Mouse (Mus musculus): ENCODE results near the gene Edc4.
A peak's percentile ranks its signal among the peaks of the same experiment; 100 is the strongest.
"Not testable (repeated sequence)": the region's sequence is repeated elsewhere in the genome, so short reads cannot be mapped to it uniquely, and the experiment has no call there.

Edc4 gene

GRCm38 (mm10) chr8:105880754-105881520 lies at the start of gene Edc4:
Gene Edc4, plus strand, starts transcription at chr8:105880881.
- DNase-seq: peak; percentile 94

DNA sequence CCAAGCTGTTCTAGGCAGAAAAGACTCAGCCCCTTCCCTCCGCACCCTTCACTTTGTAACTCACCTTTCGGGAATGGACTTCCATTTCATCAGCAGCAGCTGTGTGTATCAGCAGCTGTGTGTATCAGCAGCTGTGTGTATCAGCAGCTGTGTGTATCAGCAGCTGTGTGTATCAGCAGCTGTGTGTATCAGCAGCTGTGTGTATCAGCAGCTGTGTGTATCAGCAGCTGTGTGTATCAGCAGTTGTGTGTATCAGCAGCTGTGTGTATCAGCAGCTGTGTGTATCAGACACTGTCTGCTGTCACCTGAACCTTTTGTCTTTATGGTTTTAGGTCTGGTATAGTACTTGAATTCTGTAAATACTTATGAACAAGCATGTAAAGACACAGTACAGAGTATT lies 46.9 kb upstream of the Edc4 start:
- DNase-seq: not testable (repeated sequence)

- DNase-seq: peak; percentile 88
Observed at GRCm38 (mm10) chr8:105835318-105835717, 45.4 kb upstream of the Edc4 start.

GRCm38 (mm10) chr8:105836991-105837390 lies 43.7 kb upstream of the Edc4 start:
- DNase-seq: no peak

GRCm38 (mm10) chr8:105839209-105839608 lies 41.5 kb upstream of the Edc4 start:
- no peak for DNase-seq

DNA sequence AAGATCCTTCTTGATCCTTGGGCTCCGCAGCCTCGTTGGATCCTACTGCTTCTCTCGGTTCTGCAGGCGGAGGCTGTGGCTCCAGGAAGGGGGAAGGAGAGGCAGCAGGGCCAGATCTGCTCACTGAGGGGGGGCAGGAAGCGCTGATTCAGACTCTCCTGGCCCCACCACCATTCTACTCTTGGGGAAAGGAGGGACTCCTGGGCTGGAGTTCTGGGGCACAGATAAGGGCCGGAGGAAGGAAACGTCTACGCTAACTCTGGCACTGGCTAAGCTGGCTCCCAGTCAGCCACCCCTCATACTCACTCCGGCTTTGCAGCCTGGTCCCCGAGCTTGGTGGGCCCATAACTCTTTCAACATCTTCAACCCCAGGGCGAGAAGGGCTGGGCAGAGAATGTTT lies 34.0 kb upstream of the Edc4 start:
- DNase-seq: no peak

DNA sequence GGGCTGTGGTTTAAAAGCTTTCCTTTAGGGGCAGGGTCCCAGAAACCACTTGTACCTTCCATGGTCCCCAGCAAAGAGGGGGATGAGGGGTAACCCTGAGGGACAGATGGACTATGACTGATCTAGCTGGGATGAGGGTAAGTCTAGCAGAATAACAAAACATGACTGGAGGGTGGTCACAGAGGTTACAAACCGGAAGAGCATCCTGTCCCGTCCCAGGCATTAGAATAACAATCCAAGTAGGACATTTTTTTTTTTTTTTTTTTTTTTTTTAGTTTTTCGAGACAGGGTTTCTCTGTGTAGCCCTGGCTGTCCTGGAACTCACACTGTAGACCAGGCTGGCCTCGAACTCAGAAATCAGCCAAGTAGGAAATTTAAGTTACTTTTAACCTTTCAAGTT lies 30.7 kb upstream of the Edc4 start:
- no peak for DNase-seq

GRCm38 (mm10) chr8:105850611-105851010 lies 30.1 kb upstream of the Edc4 start:
- DNase-seq: no peak

DNA sequence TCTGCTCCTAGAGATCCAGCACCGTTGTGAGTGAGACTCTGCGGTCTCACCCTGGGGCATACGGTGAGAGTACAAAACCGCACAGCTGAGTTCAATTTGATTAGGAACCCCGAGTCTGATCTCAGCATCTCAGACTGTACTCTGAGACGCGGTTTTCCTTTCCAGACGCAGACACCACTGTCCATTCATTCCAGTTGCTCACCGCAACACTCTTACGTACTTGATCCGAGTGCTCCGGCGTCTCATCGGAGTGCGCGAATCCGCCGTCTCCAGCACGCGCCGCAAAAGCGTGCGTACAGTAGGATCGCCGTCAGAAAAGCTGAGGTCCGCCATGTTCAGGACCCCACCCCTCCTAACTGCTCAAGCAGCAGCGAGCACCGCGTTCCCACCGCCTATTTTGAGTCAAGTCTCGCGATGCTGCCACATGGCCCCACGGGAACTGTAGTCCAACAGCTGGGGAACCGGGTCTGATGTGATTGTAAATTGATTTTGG lies 29.0 kb upstream of the Edc4 start:
- peak; percentile 94 for DNase-seq

- DNase-seq: no peak
Observed at GRCm38 (mm10) chr8:105852146-105852729, 28.4 kb upstream of the Edc4 start.

GRCm38 (mm10) chr8:105853178-105853577 lies 27.5 kb upstream of the Edc4 start, which contains the start of gene Cenpt:
Gene Cenpt, minus strand, starts transcription at chr8:105853278.
- DNase-seq: no peak

DNA sequence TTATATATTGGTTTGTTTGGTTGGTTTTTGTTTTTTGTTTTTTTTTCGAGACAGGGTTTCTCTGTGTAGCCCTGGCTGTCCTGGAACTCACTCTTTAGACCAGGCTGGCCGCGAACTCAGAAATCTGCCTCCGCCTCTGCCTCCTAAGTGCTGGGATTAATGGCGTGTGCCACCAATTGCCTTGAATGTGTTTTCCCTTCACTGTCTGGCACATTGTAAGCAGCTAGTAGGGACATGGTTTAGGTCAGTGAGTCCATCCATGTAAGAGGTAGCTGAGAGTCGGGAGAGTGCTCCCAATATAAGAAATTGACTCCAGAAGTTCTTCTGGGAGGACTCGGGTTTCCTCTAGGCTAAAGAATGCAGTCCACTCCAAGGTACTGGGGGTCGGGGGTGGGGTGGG lies 26.4 kb upstream of the Edc4 start:
- DNase-seq: no peak

GRCm38 (mm10) chr8:105854715-105855216 lies 25.9 kb upstream of the Edc4 start, which contains the start of gene Thap11:
Gene Thap11, plus strand, starts transcription at chr8:105855132.
- DNase-seq: peak; percentile 97

DNA sequence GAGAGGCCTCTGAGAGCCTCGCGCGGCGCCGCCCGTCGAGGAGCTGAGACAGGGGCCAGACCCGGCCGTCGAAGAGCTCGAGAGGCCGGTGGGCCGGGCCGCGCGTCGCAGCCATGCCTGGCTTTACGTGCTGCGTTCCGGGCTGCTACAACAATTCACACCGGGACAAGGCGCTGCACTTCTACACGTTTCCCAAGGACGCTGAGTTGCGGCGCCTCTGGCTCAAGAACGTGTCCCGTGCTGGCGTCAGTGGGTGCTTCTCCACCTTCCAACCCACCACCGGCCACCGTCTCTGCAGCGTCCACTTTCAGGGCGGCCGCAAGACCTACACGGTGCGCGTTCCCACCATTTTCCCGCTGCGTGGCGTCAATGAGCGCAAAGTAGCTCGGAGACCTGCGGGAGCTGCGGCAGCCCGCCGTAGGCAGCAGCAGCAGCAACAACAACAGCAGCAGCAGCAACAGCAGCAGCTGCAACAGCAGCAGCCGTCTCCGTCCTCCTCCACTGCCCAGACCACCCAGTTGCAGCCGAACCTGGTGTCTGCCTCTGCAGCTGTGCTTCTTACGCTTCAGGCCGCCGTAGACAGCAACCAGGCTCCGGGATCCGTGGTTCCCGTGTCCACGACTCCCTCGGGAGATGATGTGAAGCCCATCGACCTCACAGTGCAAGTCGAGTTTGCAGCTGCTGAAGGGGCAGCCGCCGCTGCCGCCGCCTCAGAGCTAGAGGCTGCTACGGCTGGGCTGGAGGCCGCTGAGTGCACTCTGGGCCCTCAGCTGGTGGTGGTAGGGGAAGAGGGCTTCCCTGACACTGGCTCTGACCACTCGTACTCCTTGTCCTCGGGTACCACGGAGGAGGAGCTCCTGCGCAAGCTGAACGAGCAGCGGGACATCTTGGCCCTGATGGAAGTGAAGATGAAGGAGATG lies 25.2 kb upstream of the Edc4 start:
- DNase-seq: peak; percentile 59

GRCm38 (mm10) chr8:105856168-105856835 lies 24.4 kb upstream of the Edc4 start:
- DNase-seq: no peak

DNA sequence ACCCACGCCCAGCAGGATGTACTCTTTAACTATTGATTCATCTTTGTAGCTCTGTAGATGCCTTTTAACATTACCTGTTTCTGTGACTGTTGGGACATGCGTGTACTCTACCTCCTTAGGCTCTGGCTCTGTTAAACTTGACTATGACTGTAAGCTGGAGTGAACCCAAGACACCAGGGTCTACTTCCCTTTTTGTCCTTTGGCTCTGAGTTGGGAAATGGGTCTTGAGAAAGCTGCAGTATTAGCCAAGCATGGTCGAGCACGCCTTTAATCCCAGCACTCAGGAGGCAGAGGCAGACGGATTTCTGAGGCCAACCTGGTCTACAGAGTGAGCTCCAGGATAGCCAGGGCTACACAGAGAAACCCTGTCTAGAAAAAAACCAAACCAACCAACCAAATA lies 22.2 kb upstream of the Edc4 start:
- no peak for DNase-seq

DNA sequence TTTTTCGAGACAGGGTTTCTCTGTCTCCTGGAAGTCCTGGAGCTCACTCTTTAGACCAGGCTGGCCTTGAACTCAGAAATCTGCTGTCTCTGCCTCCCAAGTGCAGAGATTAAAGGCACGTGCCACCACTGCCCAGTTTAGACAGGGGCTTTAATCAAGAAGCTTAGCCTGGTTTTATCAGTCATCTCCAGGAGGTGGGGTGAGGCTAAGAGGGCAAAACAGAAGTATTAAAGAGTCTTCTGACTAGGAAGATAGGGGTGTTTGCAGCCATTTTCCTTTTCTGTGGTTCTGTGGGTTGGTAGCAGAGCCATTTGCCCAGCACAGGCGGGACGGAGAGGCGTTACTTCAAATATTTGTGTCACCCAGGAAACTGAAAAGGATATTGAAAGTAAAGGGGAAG lies 21.4 kb upstream of the Edc4 start:
- DNase-seq: no peak

DNA sequence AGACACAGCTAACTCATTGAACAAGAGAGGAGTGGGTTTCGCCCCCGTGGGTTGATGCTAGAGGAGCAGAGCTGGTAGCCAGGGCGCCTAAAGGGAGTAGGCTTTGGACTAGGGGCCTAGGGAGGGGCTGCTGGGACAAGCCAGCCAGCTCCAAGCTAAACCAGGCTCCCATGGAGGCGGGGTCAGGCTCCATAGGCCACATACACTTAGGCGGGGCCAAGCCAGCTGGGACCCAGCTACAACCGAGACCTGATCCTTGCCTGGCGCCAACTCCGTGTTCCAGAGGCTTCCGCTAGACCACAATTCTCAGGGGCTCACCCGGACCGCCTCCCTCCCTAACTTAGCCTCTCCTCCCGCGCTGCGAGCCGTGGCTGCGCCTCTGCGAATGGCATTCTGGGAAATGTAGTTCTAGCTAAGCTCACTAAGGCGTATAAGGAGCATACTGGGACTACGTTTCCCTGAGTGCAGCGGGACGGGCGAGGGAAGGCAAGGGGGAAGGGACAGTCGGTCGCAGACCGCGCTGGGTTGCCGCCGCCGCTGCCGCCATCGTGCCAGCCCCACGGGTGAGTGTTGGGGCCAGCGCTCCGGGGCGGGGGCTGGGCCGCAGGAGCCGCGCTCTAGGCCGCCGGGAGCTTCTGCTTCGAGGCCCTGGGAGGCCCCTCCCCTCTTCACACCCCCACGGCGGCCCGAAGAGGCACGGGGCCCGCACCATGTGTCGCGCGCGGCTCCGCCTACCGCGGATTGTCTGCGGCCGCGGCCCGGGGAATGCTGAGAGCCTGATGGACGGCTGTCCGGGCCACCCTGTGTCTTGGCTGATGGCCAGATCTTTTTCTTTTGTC lies 20.3 kb upstream of the Edc4 start, which contains the start of gene Nutf2:
Gene Nutf2 (plus strand): TSS at position 438 of the 839 bp plus-strand sequence.
- peak; percentile 98 for DNase-seq

DNA sequence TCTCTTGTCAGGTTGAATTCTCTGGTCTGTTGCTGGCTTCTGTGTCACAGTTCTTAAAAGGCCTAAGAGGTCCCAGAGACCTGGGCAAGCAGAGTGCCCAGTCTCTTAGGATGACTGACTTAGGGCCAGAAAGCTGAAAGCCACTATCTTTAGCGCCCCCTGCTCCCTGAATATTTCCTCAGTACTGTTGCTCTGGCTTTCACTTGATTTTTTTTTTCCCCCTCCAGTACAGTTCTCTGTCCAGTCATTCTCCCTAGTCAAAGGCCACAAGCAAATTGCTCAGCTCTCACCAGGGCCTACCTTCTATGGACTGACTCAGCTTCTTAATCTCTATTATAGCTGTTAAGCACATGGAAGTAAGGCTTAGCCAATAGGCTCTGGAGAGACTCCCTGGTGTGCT lies 18.7 kb upstream of the Edc4 start:
- peak; percentile 44 for DNase-seq

DNA sequence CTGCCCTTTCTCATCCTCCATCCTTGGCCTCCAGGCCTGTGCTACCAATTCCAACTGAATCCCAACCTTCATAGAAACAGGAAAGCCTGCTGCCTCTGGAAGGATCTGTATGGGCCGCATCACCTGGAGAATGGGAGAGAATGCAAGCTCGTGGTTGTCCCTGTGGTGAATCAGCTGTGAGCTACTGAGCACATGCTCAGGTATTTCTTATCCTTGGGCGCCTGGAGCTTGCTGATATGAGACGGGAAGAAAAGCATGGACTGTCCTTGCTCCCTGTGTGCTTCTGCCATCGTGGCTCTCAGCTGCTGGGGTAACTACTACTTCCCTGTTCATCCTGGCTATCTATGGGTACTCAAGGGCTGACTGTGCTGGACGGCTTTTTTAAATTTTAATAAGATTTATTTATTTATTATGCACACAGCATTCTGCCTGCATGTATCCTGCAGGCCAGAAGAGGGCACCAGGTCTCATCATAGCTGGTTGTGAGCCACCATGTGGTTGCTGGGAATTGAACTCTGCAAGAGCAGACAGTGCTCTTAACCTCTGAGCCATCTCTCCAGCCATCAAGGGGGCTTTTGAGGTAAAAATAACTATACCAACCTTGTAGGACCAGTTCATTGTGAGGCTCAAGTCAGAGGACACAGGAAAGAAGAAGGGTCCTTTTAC lies 14.2 kb upstream of the Edc4 start:
- DNase-seq: no peak

DNA sequence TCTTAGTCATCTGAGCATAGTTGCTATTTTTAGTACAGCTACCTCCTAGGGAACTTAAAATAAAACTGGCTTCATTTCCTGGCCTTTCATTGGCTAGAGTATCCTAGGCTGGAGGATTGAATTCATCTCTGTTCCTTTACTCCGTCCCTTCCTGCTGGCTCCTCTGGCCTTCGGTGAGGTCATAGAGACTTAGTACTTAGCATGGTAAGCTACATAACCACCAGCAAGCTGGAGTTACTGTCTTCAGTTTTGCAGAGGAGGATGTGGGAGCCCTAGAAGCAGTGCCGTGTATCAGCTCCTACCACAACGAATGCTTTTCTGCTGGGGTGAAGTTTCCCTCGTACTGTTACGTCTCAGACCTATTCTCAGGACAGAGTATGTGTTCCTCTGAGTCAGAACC lies 6.4 kb upstream of the Edc4 start:
- DNase-seq: no peak

All from lung, postnatal 10 days (tissue).